Mouse (Mus musculus): Measurements from ENCODE around the gene Rapgef5.

Rapgef5 gene

DNA sequence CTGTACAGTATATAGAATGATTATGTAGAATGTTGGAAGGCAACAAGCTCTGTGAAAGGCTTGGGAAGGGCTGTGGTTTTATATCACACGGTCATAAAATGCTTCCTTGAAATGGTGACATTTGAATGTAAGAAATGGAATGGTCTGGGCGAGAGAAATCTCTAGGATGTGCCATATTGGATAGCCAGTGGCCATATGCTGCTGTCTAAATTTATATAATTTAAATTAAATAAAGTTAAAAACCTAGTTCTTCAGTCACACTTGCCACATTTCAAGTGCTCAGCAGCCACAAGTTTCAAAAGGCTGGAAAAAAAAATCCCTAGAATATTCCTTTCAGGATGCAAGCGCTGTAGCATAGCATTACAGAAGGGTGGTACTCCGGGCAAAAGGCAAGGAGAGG lies 14.8 kb downstream of the Rapgef5 start:
- no peak for DNase-seq (ENCODE audit: low read depth)

DNA sequence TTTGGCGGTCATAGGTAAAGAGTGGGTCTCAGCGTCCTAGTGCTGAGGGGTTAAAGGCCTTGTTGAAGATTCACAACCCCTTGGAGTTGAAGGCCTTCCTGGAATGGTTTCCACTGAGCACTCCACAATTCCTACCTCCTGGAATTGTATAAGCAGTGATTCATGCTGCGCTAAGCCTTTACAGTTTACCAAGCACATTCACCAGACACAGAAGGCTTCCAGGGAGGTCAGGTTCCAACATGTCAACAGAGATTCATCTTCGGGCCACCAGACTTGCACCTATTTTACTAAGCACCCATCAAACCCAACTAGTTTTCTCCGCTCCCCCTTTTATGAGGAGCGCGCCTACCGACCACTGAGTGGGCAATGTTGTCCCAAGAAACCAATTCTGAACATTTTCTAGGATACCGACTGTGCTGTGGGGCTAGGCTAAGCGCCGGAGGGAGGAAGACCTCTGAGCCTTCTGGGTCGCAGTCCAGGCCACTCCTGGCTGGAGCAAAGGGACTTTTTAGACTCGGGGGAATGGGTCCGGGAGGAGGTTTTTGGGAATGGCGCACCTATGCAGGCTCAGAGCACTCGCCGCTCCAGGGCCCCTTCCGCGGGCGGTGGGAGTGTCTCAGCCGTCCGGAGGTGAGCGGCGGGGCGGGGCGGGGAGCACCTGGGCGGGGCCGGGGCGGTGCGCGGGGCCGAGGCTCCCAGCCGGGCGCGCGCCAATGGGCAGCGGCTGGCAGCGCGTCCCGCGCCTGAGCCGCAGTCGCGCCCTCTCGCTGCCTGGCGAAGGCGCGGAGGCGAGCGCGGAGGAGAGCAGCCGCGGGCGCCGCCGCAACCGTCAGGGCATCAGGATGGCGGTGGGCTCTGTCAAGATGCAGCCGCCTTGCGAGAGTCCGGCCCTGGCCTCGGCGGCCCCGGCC lies 17.2 kb downstream of the Rapgef5 start:
- DNase-seq (ENCODE audit: low read depth): no peak

DNA sequence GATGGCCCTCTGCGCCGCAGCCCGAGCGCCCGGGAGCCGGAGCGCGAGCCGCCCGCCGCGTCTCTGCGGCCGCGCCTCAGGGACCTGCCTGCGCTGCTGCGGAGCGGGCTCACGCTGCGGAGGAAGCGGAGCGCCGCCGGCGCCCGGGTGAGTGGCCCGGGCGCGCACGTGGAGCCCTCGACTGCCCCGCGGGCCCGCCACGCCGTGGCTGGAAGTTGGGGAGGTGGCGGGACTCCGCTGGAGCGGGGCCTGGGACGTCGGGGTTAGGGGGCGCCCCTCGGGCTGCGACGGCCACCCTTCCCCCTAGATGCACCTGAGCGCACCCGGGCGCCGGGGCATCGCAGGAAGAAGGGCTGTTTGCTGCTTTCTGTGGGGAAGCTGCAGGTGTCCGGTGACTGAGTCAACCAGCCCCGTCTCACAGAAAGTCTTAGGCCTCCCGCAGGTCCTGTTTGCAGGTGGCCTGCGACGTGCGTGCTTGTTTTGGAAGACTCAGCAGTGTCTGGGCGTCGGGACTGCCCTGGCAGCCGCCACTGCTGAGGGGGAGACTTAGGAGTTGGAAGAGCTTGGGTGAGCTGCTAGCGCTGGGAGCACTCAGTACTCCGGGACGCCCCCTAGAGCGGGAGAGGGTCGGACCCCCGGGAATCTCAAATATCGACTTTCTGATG lies 17.9 kb downstream of the Rapgef5 start:
- DNase-seq (ENCODE audit: low read depth): no peak

DNA sequence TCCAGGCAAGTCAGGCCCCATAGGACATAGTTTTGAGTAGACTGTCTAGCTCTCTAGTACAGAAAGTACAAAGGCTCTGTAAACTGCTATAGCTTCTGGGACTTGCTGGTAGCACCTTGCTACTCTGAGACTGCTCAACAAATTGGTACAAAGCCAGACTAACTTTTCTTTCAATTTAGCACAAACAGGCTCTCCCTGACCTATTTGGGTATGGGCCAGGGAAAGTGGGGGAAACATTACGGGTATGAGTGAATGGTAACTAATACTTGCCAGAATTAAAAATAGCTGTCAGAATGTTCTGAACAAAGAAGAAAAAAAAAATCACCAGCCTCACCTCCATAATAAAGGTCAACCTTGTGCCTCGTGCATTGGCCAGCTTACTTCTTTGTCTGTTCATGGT lies 24.1 kb downstream of the Rapgef5 start:
- no peak for DNase-seq (ENCODE audit: low read depth)

DNA sequence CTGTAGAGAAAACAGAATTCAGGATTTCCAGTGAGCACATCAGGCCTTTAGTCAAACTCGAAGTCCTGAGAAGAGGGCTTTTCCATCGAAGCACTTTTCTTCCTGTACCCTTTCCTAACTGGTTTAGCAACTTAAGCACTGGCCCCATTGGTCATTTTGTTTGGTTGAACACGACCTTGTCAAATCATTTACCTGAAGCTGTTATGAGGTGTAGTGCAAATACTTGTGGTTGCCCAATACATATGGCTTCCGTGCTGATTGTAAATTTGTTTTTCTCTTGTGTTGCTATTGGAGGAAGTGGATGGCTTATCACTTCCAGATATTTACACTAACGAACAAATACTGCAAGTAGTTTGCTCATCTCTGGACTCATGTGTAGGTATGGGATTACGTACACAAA lies 29.0 kb downstream of the Rapgef5 start:
- DNase-seq (ENCODE audit: low read depth): no peak

DNA sequence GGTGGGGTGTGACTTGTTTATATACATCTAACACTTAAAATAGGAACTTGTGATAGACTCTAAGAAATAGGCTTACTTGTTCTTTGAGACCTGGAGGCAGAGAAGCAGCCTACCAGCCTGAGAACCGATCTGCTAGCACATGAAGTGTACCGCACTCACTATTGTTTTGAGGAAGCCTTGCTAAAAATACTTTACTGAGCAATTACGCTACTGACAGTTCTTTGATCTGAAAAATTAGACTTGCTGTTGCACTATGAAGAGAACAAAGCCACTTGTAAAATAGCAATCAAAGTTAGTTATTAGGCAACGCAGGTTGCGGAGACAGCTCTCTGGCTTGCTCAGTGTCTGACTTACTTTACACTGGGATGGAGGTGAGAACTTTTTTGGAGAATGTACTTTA lies 37.1 kb downstream of the Rapgef5 start:
- DNase-seq (ENCODE audit: low read depth): no peak

DNA sequence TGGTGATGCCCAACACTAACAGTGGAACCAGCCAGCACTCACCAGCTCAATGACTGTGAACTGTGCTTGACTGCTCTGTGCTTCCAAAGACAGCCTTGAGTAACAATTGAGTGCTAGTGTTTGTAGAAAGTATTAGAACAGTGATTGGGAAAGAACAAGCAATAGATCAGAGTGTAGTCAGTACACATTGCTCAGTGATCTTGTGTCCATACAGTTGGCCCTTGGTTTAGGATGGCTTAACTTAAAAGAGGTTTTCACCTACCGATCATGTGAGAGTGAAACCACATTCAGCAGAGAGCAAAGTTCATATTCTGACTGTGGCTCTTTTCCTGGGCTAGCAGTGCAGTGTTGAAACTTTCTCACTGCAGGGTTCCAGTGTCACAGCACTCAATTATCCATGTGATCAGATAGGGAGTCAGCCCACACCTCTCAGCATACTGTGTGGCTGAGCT lies 38.4 kb downstream of the Rapgef5 start:
- DNase-seq (ENCODE audit: low read depth): no peak

DNA sequence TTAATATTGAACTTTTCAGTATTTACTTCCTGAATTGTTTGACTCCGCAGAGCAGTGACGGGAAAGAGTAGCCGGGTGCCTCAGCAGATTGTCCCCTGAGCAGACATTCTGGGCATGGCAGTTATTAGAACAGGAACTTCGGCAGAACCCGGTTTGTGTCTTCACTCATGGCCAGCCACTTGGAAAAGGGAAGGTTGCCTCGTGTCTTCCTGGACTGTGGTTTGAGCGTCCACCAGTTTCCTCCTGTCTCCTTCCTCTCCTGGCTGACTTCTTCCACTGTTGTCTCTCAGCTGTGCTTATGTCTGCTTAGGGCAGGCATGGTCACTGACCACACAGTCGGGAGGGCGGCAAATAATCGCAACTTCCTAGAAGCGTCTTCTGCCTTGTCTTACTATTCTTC lies 44.2 kb downstream of the Rapgef5 start:
- DNase-seq (ENCODE audit: low read depth): no peak

DNA sequence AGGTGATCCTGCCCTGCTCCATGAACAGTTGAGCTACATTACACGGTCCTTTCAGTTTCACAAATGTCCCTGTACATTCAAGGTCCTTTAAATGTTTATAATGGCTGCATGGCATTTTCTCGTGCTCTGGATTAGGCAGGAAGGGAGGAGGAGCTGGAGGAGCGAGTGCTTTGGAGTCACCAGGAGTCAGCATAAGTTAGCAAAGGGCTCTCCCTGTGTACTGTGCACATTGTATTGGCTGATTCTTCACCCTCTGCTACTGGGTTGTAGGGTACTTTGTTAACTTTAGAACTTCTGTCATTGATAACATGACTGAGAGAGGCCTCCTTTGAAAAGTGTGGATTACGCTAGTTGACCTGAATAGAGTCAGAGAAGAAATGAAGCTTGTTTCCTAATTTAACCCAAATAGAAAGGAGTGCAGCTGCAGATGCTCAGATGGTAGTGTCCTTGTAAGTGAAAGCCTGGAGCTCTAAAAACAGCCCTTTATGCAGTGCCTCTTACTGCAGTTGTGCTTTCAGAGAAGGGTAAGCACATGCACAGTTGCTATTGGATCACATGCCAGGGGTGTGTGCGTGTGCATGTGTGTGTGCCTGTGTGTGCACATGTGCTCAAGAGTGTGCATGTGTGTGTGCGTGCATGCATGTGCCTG lies 45.3 kb downstream of the Rapgef5 start:
- DNase-seq (ENCODE audit: low read depth): no peak

DNA sequence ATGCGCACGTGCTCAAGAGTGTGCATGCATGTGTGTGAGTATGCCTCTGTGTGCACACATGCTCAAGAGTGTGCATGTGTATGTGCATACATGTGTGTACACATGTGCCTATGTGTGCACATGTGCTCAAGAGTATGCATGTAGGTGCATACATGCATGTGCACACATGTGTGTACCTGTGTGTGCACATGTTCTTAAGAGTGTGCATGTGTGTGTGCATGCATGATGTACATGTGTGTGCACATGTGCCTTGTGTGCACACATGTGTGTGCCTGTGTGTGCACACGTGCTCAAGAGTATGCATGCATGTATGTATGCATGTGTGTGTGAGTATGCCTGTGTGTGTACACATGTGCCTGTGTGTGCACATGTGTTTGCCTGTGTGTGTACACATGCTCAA lies 45.8 kb downstream of the Rapgef5 start:
- no peak for DNase-seq (ENCODE audit: low read depth)

DNA sequence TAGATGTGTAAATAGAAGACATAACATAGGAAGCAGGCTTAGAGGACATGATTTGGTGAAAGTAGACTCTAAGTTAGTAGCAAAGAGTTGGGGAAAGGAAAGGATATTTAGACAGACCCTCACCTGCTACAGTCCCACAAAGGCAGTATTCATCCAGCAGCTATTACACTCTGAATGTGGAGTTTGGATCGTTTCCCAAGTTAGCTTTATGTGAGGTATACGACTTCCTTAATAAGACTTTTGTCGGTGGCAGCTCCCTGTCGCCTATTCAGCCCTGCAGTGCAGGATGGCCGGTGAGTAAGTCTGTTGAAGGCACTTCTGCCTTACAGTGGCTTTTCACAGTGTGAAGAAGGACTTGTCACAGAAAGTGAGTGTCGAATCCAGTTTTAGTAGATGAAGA lies 47.6 kb downstream of the Rapgef5 start:
- DNase-seq (ENCODE audit: low read depth): no peak

DNA sequence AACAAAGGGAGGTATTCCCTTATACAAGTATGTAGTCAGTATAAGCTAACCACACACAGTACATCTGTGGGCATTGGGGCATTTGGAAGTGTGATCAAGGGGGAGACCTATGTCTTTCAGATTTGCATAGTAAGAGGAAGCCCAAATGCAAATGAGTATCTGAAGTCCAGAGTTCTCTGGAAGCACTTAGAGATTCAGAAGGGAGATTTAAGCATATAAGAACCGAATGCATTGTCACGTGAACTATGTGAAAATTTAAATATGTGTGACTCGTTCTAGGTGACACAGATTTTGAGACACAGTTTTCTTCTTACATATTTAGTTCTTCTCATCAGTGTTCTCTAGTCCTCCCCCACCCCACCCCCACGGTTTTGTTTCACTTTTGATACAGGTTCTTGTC lies 50.0 kb downstream of the Rapgef5 start:
- DNase-seq (ENCODE audit: low read depth): no peak

DNA sequence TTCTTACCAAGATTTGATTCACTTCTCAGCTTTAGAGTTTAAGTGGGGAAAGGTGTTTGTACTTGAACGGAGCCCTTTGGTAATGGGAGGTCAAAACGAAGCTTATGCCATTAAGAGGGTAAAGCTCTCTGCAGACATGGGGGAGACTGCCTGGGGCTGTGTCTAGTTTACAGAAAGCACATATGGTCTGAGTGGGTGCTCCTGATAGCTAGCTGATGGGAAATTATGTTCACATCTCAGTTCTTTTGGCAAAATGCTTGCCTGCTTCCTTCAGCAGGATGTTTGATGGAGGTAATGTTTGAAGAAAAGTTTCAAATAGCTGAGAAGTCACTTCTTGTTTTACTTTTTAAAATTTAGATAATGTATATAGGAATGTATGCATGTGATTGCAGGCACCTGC lies 53.4 kb downstream of the Rapgef5 start:
- no peak for DNase-seq (ENCODE audit: low read depth)

DNA sequence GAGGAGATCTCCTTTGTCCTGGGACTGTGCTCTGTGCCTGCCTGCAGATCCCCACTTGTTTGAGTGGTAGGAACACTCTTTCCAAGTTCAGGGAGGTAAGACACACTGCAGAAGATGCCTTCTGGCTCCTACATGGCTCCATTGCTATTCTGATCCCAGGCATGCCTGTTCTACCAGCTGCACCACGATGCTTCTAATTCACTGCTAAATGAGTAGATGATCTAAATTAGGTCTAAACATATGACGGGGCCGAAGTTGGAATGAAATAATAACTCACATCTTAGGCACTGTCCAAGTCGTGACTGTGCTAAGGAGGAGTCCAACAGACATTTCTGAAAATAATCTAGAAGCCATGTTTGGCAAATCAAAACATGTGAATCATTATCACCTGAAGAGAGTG lies 68.0 kb downstream of the Rapgef5 start:
- no peak for DNase-seq (ENCODE audit: low read depth)

DNA sequence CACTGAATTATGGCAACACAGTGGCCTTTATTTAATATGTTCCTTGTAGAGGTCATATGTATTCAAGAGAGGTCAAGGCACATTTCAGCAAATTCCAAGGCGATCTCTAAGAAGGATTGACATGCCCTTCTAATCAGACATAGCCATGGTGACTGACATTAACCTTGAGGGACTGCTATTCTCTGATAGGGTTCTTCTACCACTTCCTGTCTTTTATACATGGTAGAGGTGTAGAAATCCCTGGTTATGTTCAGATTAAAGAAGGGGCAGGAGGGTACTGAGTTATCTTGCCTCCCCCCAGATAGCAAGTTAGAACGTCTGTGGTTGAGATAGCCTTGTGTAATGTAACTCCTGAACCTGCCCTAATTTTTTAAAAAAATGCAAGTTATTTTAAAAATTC lies 69.1 kb downstream of the Rapgef5 start:
- DNase-seq (ENCODE audit: low read depth): no peak

DNA sequence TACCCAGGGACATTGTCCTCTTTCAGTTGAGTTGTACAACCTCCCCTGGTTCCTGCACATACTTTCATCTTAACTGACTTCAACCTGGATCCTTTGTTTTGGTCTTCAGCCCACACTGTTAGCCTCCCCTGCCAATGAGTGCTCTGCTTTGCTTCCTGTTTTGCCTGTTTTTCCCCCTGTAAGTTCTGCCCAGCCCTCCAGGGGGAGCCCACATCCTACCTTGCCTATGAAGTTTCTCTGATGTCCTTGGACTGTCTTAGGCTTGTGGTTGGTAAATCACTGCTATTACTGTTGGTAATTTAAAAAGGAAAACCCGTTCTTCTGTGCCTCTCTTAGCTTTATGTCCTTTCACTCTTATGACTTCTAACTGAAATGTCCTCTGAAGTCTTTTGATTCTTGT lies 69.8 kb downstream of the Rapgef5 start:
- peak; percentile 1 for DNase-seq (ENCODE audit: low read depth)

DNA sequence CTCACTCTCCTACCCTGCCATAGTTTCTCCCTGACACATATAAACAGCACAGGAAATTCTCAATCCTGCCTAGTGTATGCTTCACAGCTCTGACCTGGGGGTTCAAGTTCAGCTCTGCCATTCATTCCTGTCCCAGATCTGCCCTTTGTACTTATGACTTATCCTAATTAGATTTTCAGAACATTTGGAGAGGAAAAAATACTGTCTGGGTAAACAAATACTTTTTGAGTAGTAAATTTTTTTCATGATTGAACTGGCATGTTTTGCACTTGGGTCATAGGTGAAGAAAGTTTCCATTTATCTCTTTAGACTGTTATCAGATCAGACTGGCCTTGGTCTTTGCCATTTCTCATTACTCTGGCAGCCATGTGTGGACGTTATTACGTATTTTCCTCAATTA lies 72.9 kb downstream of the Rapgef5 start:
- DNase-seq (ENCODE audit: low read depth): no peak

DNA sequence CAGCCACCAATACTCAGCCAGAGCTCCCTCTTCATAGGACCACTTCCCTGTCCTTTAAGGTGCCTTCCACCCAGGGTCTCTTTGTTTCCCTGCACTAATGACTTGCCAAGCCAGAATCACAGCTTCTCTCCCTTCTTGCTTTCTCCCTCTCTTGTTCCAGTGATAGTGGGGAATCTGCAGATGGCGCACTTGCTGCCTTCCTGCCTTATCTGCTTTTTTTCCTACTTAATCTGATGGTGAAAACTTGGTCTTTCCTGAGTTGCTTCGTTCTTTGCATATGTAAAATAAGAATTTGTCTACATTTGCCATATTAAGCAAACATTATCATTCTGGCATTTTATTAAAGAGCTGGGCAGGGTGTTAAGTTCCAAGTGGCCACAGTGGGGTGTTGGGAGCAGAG lies 75.7 kb downstream of the Rapgef5 start:
- no peak for DNase-seq (ENCODE audit: low read depth)

DNA sequence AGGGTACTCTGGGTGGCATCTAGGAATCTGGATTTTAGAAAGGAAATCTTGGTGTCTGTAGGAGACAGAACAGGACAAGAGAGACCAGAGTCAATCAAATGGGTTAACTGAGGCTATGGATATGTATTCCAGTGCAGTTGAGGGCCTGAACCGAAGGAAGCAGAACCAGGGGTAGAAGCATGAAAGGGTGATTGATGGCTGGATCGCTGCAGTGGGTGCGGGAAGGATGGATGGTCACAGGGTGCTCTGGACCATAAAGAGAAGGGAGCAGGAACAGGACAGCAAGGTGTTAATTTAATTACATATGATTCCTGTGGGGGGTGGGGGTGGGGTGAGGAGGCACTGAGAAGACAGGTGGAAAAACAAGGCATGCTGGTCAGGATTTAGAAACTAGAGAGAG lies 76.3 kb downstream of the Rapgef5 start:
- DNase-seq (ENCODE audit: low read depth): no peak

DNA sequence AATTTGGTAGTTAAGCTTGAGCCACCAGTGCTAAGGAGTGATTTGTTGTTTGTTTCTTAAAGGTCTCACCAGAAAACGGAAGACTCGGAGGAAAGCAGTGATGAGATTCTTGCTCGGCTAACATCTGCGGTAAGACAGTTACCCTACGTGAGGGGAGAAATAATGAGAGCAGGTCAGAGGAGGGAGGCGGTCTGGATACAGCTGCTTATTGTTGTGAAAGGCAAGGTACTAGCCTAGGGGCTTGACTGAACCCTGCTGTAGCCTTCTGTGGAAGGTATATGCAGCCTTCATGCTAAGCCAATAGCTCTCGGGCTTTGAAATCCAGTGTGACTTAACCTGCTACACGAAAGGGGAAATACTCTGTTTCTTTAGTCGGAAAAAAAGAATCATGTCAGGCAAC lies 78.9 kb downstream of the Rapgef5 start:
- no peak for DNase-seq (ENCODE audit: low read depth)

DNA sequence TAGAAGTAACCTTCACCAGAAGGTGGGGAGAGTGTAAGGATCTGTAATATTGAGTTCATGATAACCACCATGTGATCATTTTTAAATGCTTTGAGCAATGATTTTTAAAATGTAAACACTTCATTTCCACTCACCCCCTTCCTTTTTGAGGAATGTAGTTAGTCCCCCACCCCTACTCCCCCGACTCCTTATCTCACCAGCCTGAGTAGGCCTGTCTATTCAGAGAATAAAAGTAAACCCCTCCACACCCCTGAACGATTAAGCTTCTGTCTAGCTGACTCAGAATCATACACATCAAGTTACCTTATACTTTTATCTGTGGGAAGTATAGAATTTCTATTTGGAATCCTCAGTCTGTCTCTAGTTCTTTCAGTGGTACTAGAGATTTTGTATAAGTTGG lies 81.9 kb downstream of the Rapgef5 start:
- DNase-seq (ENCODE audit: low read depth): no peak

DNA sequence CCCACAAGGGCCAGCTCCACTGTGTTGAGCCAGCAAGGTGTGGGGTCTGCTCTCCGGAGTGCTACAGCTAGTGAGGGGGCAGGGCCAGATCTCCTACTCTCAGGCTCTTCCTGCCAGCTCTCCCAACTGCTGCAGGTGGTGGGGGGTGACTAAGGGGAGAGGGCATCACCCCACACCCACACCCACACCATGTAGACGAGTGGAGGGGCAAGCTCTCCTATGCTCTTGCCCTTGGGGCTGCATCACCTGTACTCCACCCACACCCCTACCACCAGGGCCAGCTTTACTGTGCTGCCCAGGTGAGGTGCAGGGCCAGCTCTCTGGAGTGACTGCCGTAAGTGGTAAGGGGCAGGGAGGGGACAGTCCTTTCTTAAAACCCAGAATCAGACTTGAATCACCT lies 89.7 kb downstream of the Rapgef5 start:
- no peak for DNase-seq (ENCODE audit: low read depth)

DNA sequence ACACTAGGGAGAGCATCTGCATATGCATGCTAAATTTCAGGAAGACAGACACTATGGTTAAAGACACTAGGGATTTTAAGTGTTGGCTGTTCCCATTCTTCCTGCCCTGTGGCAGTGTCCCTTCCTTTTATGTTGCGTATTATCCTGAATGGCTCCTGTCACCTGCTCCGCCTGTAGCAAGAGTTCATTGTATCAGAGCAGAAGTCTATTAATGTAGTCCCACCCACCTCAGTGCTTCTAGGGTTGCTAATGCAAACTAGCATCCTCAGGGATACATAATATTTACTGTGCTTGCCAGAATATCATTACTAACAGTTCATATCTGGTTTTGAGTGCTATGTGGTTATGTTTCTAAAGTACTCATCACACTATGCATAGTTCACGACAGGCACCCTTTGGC lies 96.4 kb downstream of the Rapgef5 start:
- no peak for DNase-seq (ENCODE audit: low read depth)
